Mouse (Mus musculus): ENCODE results near the gene Palm. TPM values are rescaled to one million over a fixed set of nuclear protein-coding genes. Genes with fewer than 3 reads are reported as not detected.
A peak's percentile ranks its signal among the peaks of the same experiment; 100 is the strongest.

The Palm gene
- total and polyA plus RNA-seq, 2 experiments from 2014 or later = 156 to 242 TPM

GRCm38 (mm10) chr10:79856280-79856679, 62.9 kb downstream of the Palm start:
- TF ChIP-seq CTCF (IDR thresholded peaks at IDR 0.05; ENCODE audit: low read depth) = no peak
- ATAC-seq (no peak), DNase-seq (ENCODE audit: low spot score) (no peak)
- Histone ChIP-seq H3K9ac (replicated peaks; ENCODE audit: low read length) (peak overlapping the region; percentile 99), H3K36me3 (ENCODE audit: insufficient read depth, low read length) (peaks cover 22% of the 10 kb centered on the region), H3K9me3 (ENCODE audit: low read length) (no peaks in the 10 kb centered on the region), H3K4me3 (ENCODE audit: low read length) (peak overlapping the region; percentile 96), H3K27ac (peak overlapping the region; percentile 100; the same call in 1 of the 2 replicates), H3K4me1 (ENCODE audit: insufficient read depth, low read length) (peaks cover 52% of the 10 kb centered on the region), H3K27me3 (ENCODE audit: insufficient read depth, low read length) (no peaks in the 10 kb centered on the region), H3K4me2 (ENCODE audit: low read depth, low read length) (peak overlapping the region; percentile 98)
- 28% methylated on average over 6 of the region's 6 CpGs for WGBS

- peak overlapping the region; percentile 98 for H3K4me2 ChIP-seq (ENCODE audit: low read depth, low read length)
- DNase-seq (ENCODE audit: low spot score) = no peak
- peaks cover 28% of the 10 kb centered on the region for H3K36me3 ChIP-seq (ENCODE audit: insufficient read depth, low read length)
- peak overlapping the region; percentile 100; the same call in 1 of the 2 replicates for H3K27ac ChIP-seq
- WGBS = 39% methylated on average over 7 of the region's 7 CpGs
- H3K4me1 ChIP-seq (ENCODE audit: insufficient read depth, low read length) = peaks cover 48% of the 10 kb centered on the region
- peak overlapping the region; percentile 96 for H3K4me3 ChIP-seq (ENCODE audit: low read length)
- H3K9me3 ChIP-seq (ENCODE audit: low read length) = no peaks in the 10 kb centered on the region
- no peaks in the 10 kb centered on the region for H3K27me3 ChIP-seq (ENCODE audit: insufficient read depth, low read length)
- ATAC-seq = no peak
- TF ChIP-seq CTCF (IDR thresholded peaks at IDR 0.05; ENCODE audit: low read depth) = no peak
- peak overlapping the region; percentile 99 for H3K9ac ChIP-seq (replicated peaks; ENCODE audit: low read length)
Observed at GRCm38 (mm10) chr10:79856704-79857451, 63.5 kb downstream of the Palm start.

GRCm38 (mm10) chr10:79857452-79857811, 64.1 kb downstream of the Palm start:
- peak overlapping the region; percentile 96; the same call in 1 of the 2 replicates for H3K4me3 ChIP-seq (ENCODE audit: low read length)
- H3K36me3 ChIP-seq (ENCODE audit: insufficient read depth, low read length) = peaks cover 33% of the 10 kb centered on the region
- WGBS = 6% methylated on average over 4 of the region's 4 CpGs
- TF ChIP-seq CTCF (IDR thresholded peaks at IDR 0.05; ENCODE audit: low read depth) = no peak
- H3K27ac ChIP-seq = peak overlapping the region; percentile 9; the same call in 1 of the 2 replicates
- peaks cover 44% of the 10 kb centered on the region for H3K4me1 ChIP-seq (ENCODE audit: insufficient read depth, low read length)
- DNase-seq (ENCODE audit: low spot score) (peak; percentile 66), ATAC-seq (no peak)
- H3K9ac ChIP-seq (replicated peaks; ENCODE audit: low read length) = peak overlapping the region; percentile 99
- peak overlapping the region; percentile 98 for H3K4me2 ChIP-seq (ENCODE audit: low read depth, low read length)
- no peaks in the 10 kb centered on the region for H3K27me3 ChIP-seq (ENCODE audit: insufficient read depth, low read length)
- H3K9me3 ChIP-seq (ENCODE audit: low read length) = no peaks in the 10 kb centered on the region

- no peak for ATAC-seq
- Histone ChIP-seq H3K27me3 (ENCODE audit: insufficient read depth, low read length) (no peaks in the 10 kb centered on the region), H3K4me3 (ENCODE audit: low read length) (no peak overlapping the region), H3K4me1 (ENCODE audit: insufficient read depth, low read length) (peaks cover 39% of the 10 kb centered on the region), H3K9me3 (ENCODE audit: low read length) (no peaks in the 10 kb centered on the region), H3K36me3 (ENCODE audit: insufficient read depth, low read length) (peaks cover 38% of the 10 kb centered on the region), H3K27ac (peak overlapping the region; percentile 9; the same call in 1 of the 2 replicates), H3K4me2 (ENCODE audit: low read depth, low read length) (peak overlapping the region; percentile 98), H3K9ac (replicated peaks; ENCODE audit: low read length) (peak overlapping the region; percentile 99; the same call in 1 of the 2 replicates)
- DNase-seq (ENCODE audit: low spot score) = no peak
- 58% methylated on average over 2 of the region's 2 CpGs for WGBS
- no peak for TF ChIP-seq CTCF (IDR thresholded peaks at IDR 0.05; ENCODE audit: low read depth)
Observed at GRCm38 (mm10) chr10:79857894-79858293, 64.5 kb downstream of the Palm start.

GRCm38 (mm10) chr10:79858416-79859074, 65.2 kb downstream of the Palm start:
- Histone ChIP-seq H3K9me3 (ENCODE audit: low read length) (no peaks in the 10 kb centered on the region), H3K4me3 (ENCODE audit: low read length) (no peak overlapping the region), H3K9ac (replicated peaks; ENCODE audit: low read length) (no peak overlapping the region; the same call in 1 of the 2 replicates), H3K4me2 (ENCODE audit: low read depth, low read length) (peak overlapping the region; percentile 98), H3K27me3 (ENCODE audit: insufficient read depth, low read length) (no peaks in the 10 kb centered on the region), H3K27ac (0 out of 2 replicates have a peak overlapping the region, but pooled peaks have one; percentile 9), H3K4me1 (ENCODE audit: insufficient read depth, low read length) (peaks cover 33% of the 10 kb centered on the region), H3K36me3 (ENCODE audit: insufficient read depth, low read length) (peaks cover 40% of the 10 kb centered on the region)
- peak; percentile 84 for DNase-seq (ENCODE audit: low spot score)
- ATAC-seq = no peak
- WGBS = 29% methylated on average over 17 of the region's 17 CpGs
- TF ChIP-seq CTCF (IDR thresholded peaks at IDR 0.05; ENCODE audit: low read depth) = no peak

- H3K9me3 ChIP-seq (ENCODE audit: low read length) = no peaks in the 10 kb centered on the region
- no peak overlapping the region for H3K4me2 ChIP-seq (ENCODE audit: low read depth, low read length)
- WGBS = 69% methylated on average over 11 of the region's 11 CpGs
- peaks cover 40% of the 10 kb centered on the region for H3K36me3 ChIP-seq (ENCODE audit: insufficient read depth, low read length)
- TF ChIP-seq CTCF (IDR thresholded peaks at IDR 0.05; ENCODE audit: low read depth) = no peak
- H3K9ac ChIP-seq (replicated peaks; ENCODE audit: low read length) = no peak overlapping the region
- no peak for DNase-seq (ENCODE audit: low spot score)
- H3K27ac ChIP-seq = no peak overlapping the region
- H3K4me3 ChIP-seq (ENCODE audit: low read length) = no peak overlapping the region
- H3K27me3 ChIP-seq (ENCODE audit: insufficient read depth, low read length) = no peaks in the 10 kb centered on the region
- peaks cover 33% of the 10 kb centered on the region for H3K4me1 ChIP-seq (ENCODE audit: insufficient read depth, low read length)
- no peak for ATAC-seq
Observed at GRCm38 (mm10) chr10:79859116-79859515, 65.7 kb downstream of the Palm start.
